Comparison of ENCODE assay signal across 9 mouse cellular contexts in the genomic region with DNA sequence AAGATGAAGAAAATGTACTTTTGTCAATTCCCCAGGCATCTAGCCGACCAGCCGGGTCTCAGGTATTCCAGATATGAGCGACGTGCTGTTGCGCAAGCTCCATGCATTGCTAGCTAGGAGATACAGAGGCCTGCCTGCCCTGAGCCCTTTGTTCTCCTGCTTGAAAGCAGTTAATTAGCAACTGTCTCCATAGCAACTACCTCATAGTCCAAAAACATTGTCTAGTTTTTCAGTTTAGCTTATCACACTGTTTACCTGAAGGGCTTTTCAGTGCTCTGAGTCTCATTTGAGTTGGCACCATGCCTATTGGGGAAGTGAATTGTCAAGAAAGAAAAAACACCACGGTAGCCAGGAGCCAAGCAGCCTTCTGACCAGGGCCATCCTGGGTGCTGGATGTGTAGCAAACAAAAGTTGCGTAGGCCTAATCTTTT.
DNase-seq lines count a peak whose midpoint lies in the region; ATAC-seq and TF ChIP-seq lines count a peak whose summit lies in the region.
"Had no signal": no experiment of that assay in that cellular context is flagged by ENCODE, and none has a peak within 500 bp of the region (broad histone marks: within the 10 kb centered on the region; RNA-seq: fewer than 3 reads in every experiment).

No protein-coding gene starts in this region.

- H3K4me2 ChIP-seq in embryonic facial prominence, embryonic 15.5 days (replicated peaks): no peak overlapping the region
- no peak overlapping the region for H3K4me2 ChIP-seq in liver, postnatal 0 days (ENCODE audit: low read depth, low read length)
- no peak overlapping the region for H3K4me2 ChIP-seq in stomach, postnatal 0 days (replicated peaks; ENCODE audit: low read depth)
- H3K4me2 ChIP-seq: neural tube, embryonic 12.5 days had no signal

- no peaks in the 10 kb centered on the region for H3K27me3 ChIP-seq in embryonic facial prominence, embryonic 15.5 days
- no peaks in the 10 kb centered on the region for H3K27me3 ChIP-seq in liver, postnatal 0 days (ENCODE audit: insufficient read depth, low read length)
- no peaks in the 10 kb centered on the region for H3K27me3 ChIP-seq in stomach, postnatal 0 days (ENCODE audit: control insufficient read depth, insufficient read depth, low read length)
- H3K27me3 ChIP-seq: neural tube, embryonic 12.5 days had no signal

- no peak; the same call in 1 of the 2 replicates for TF ChIP-seq EP300 in liver, postnatal 0 days (IDR thresholded peaks at IDR 0.05; ENCODE audit: low read depth)
- TF ChIP-seq EP300 in stomach, postnatal 0 days (optimal IDR thresholded peaks at IDR 0.05): no peak

- no peak for ATAC-seq in embryonic facial prominence, embryonic 15.5 days (ENCODE audit: insufficient number of reproducible peaks, low FRiP score, low TSS enrichment, low read depth)
- peak; percentile 94 for ATAC-seq in liver, postnatal 0 days
- peak; percentile 92 for ATAC-seq in stomach, postnatal 0 days (ENCODE audit: low FRiP score, low TSS enrichment)

- H3K27ac ChIP-seq in embryonic facial prominence, embryonic 15.5 days (replicated peaks): peak overlapping the region; percentile 71
- H3K27ac ChIP-seq in liver, postnatal 0 days (ENCODE audit: low read depth): peak overlapping the region; percentile 62
- peak overlapping the region; percentile 61 for H3K27ac ChIP-seq in stomach, postnatal 0 days (replicated peaks)
- H3K27ac ChIP-seq: neural tube, embryonic 12.5 days had no signal

- H3K4me1 ChIP-seq in embryonic facial prominence, embryonic 15.5 days: peaks cover 62% of the 10 kb centered on the region
- peaks cover 28% of the 10 kb centered on the region for H3K4me1 ChIP-seq in liver, postnatal 0 days (ENCODE audit: insufficient read depth)
- H3K4me1 ChIP-seq in stomach, postnatal 0 days (replicated peaks; ENCODE audit: control insufficient read depth, insufficient read depth): peaks cover 14% of the 10 kb centered on the region

- H3K9ac ChIP-seq in embryonic facial prominence, embryonic 15.5 days: no peak overlapping the region
- no peak overlapping the region for H3K9ac ChIP-seq in liver, postnatal 0 days (replicated peaks)
- no peak overlapping the region for H3K9ac ChIP-seq in stomach, postnatal 0 days (ENCODE audit: low read length)
- H3K9ac ChIP-seq: neural tube, embryonic 12.5 days had no signal

- H3K9me3 ChIP-seq in embryonic facial prominence, embryonic 15.5 days (replicated peaks): no peaks in the 10 kb centered on the region
- no peaks in the 10 kb centered on the region for H3K9me3 ChIP-seq in liver, postnatal 0 days (ENCODE audit: low read length)
- H3K9me3 ChIP-seq in stomach, postnatal 0 days (ENCODE audit: control insufficient read depth, low read length): 0 out of 2 replicates have a peak, but pooled peaks cover 2% of the 10 kb centered on the region
- H3K9me3 ChIP-seq: neural tube, embryonic 12.5 days had no signal

- intact Hi-C loops in gastrocnemius, postnatal 36 days (cut with DNase I): no loop called here

- H3K36me3 ChIP-seq in embryonic facial prominence, embryonic 15.5 days: no peaks in the 10 kb centered on the region
- no peaks in the 10 kb centered on the region for H3K36me3 ChIP-seq in liver, postnatal 0 days (replicated peaks; ENCODE audit: insufficient read depth, low read length)
- no peaks in the 10 kb centered on the region for H3K36me3 ChIP-seq in stomach, postnatal 0 days (ENCODE audit: control insufficient read depth, insufficient read depth, low read length)
- H3K36me3 ChIP-seq: neural tube, embryonic 12.5 days had no signal

- WGBS in embryonic facial prominence, embryonic 15.5 days: 45% methylated on average over 7 of the region's 7 CpGs
- WGBS in liver, postnatal 0 days (ENCODE audit: insufficient replicate concordance): 44% methylated on average over 7 of the region's 7 CpGs
- 16% methylated on average over 7 of the region's 7 CpGs for WGBS in stomach, postnatal 0 days

- TF ChIP-seq CTCF in liver, postnatal 0 days (IDR thresholded peaks at IDR 0.05; ENCODE audit: low read depth): no peak
- no peak for TF ChIP-seq CTCF in stomach, postnatal 0 days (IDR thresholded peaks at IDR 0.05; ENCODE audit: low read depth)

- no peak overlapping the region for H3K4me3 ChIP-seq in embryonic facial prominence, embryonic 15.5 days (replicated peaks)
- no peak overlapping the region for H3K4me3 ChIP-seq in liver, postnatal 0 days (ENCODE audit: low read depth, low read length)
- H3K4me3 ChIP-seq in stomach, postnatal 0 days (ENCODE audit: low read depth, low read length): no peak overlapping the region
- H3K4me3 ChIP-seq: neural tube, embryonic 12.5 days had no signal

- peak; percentile 37 for DNase-seq in ZHBTc4 (ENCODE audit: low read depth, low spot score)
- DNase-seq in kidney, adult 18-20 months: peak; percentile 70
- DNase-seq in liver, postnatal 0 days: peak; percentile 46
- DNase-seq in stomach, postnatal 0 days (ENCODE audit: low spot score): peak; percentile 78
- no peak for DNase-seq in gastrocnemius, postnatal 36 days
- DNase-seq in right cerebral cortex, adult 2 months (ENCODE audit: low spot score in 2 of 2): no peak
- no peak for DNase-seq in spleen, adult 18-20 months

Comparison
In these comparisons a context has a peak if more than half of its experiments do, and no peak if none do; other contexts are left out.
1. DNase-seq: peak in ZHBTc4 (single experiment), kidney, adult 18-20 months (single experiment), liver, postnatal 0 days (single experiment) and stomach, postnatal 0 days (single experiment); none in gastrocnemius, postnatal 36 days (0 of 2), right cerebral cortex, adult 2 months (0 of 2) and spleen, adult 18-20 months (0 of 2).
2. Peak in every context shown above with its lines, with median percentiles within 50 percentile points of each other: H3K27ac ChIP-seq.